Mouse (Mus musculus) lung, postnatal 0 days (tissue): Measurements from ENCODE around the gene Gm28269.

Source experiments
- CTCF ChIP-seq: IDR thresholded peaks from 2 replicates; pipeline ENCODE4 v1.5.1; 2016; ENCODE audit warnings: antibody characterized with exemption, mild to moderate bottlenecking
- EP300 ChIP-seq: IDR thresholded peaks from 2 replicates; pipeline ENCODE4 v1.6.1; 2016; ENCODE audit warnings: antibody characterized with exemption, mild to moderate bottlenecking, control low read depth

- TF ChIP-seq EP300, result peak; percentile 53
- no peak for TF ChIP-seq CTCF
Measured at GRCm38 (mm10) chrX:21695220-21695619, 49.7 kb downstream of the Gm28269 start.
